Mouse (Mus musculus) small intestine, adult 2 months (tissue): ENCODE results near the gene Prkca. TPM values are rescaled to one million over a fixed set of nuclear protein-coding genes. Genes with fewer than 3 reads are reported as not detected.

Source experiments
- H3K27ac ChIP-seq: fragments of 200-500 bp; 2 replicates; pipeline ENCODE4 v1.5.1; 2012; ENCODE audit warnings: low read depth, low read length, control low read depth, inconsistent platforms; ENCODE audit not compliant: insufficient read depth
- H3K27me3 ChIP-seq: fragments of 200-500 bp; 2 replicates; pipeline ENCODE4 v1.6.1; 2012; ENCODE audit warnings: mild to moderate bottlenecking, moderate library complexity, low read length, inconsistent platforms; ENCODE audit not compliant: control insufficient read depth, insufficient read depth
- H3K36me3 ChIP-seq: fragments of 200-500 bp; 2 replicates; pipeline ENCODE4 v1.6.1; 2012; ENCODE audit warnings: mild to moderate bottlenecking, low read length, control low read depth, inconsistent platforms; ENCODE audit not compliant: control insufficient read depth, insufficient read depth
- H3K4me1 ChIP-seq: fragments of 200-500 bp; 2 replicates; pipeline ENCODE4 v1.6.1; 2012; ENCODE audit warnings: low read length, inconsistent platforms, mixed read lengths; ENCODE audit not compliant: control insufficient read depth, insufficient read depth, insufficient read length
- H3K4me3 ChIP-seq: fragments of 200-500 bp; 2 replicates; pipeline ENCODE4 v1.5.1; 2012; ENCODE audit warnings: low read depth, mild to moderate bottlenecking, control low read depth, inconsistent platforms, low read length, moderate library complexity
- CTCF ChIP-seq: fragments of 200-500 bp; IDR thresholded peaks from 2 replicates; pipeline ENCODE4 v1.5.1; 2012; ENCODE audit warnings: low read depth, mild to moderate bottlenecking, control low read depth, inconsistent platforms, low read length, moderate library complexity, mixed read lengths; ENCODE audit not compliant: insufficient replicate concordance, insufficient read length; ENCODE audit errors: extremely low read depth
- POLR2A ChIP-seq: fragments of 200-500 bp; IDR thresholded peaks from 2 replicates; pipeline ENCODE4 v1.6.1; 2012; ENCODE audit warnings: low read depth, mild to moderate bottlenecking, control low read depth, inconsistent platforms, low read length, moderate library complexity
- WGBS: fragments of 180-500 bp; shearing (Covaris S2); methylation state at CpG from one replicate; pipeline ENCODE4 v1.1.7; 2018; 5-methylcytosine and 5-hydroxymethylcytosine counted together
- polyA plus RNA-seq: library from polyadenylated mRNA; depleted of rRNA; stranded (reverse); fragments of >200 nt; gene quantifications from 2 replicates; pipeline ENCODE4 v1.2.3, GENCODE M21; 2012

Prkca gene
- polyA plus RNA-seq, 1 experiment: 13.9 TPM

- Histone ChIP-seq H3K36me3 (no peaks in the 10 kb centered on the region), H3K27me3 (no peaks in the 10 kb centered on the region), H3K4me3 (no peak overlapping the region), H3K27ac (no peak overlapping the region), H3K4me1 (peaks cover 28% of the 10 kb centered on the region; the same call in 1 of the 2 replicates)
- no peak for TF ChIP-seq CTCF
- no peak for TF ChIP-seq POLR2A
- 79% methylated on average over 7 of the region's 7 CpGs for WGBS
These were observed 74.2 kb downstream of the Prkca start for GRCm38 (mm10) chr11:108269516-108269915.

DNA sequence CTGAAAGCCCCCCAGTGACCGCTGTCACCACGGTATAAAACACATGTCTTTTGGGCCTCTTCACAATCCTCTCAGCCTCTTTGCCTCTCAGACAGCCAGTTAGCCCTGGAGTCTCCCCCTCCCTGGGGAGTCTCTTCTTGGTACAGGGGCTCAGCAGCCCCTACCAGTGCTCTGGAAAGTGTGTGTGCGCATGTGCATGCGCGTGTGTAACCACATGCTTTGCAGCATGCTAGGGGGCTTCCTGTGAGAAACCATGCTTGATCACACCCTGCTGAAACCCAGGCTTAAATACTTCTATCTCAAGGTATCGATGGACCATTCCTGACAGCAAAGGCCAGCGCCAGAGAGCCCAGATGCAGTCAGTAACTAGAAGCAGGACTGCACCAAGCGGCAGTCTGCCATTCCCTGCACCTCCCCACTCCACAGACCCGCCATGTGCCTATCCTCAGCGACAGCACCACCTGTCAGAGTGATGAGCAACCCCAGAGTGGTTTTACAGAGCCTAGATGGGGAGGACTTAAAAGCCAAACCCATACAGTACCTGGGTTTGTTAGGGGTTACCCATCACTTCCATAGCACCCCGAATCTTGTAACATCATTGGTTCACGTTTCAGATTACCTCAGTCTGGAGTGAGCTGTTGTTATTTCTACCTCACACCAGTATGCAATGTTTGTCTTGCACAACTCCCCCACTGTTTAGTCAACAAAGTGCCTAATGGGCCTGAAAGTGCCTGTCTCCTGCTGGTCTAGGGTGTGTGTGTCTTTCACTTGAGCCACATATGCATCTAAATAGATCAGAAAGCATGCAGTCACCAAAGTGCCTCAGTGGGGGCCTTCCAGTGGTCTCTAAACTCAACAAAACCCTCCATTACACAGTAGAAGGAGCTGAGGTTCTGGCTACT lies 75.1 kb downstream of the Prkca start:
- Histone ChIP-seq H3K27ac (no peak overlapping the region), H3K4me3 (no peak overlapping the region), H3K4me1 (peaks cover 28% of the 10 kb centered on the region), H3K27me3 (no peaks in the 10 kb centered on the region), H3K36me3 (no peaks in the 10 kb centered on the region)
- TF ChIP-seq CTCF (no peak), POLR2A (no peak)
- 82% methylated on average over 12 of the region's 12 CpGs for WGBS

GRCm38 (mm10) chr11:108267825-108268224 lies 75.9 kb downstream of the Prkca start:
- H3K4me1 ChIP-seq: peaks cover 24% of the 10 kb centered on the region
- TF ChIP-seq POLR2A (no peak), CTCF (no peak)
- H3K4me3 ChIP-seq: no peak overlapping the region
- no peak overlapping the region for H3K27ac ChIP-seq
- H3K36me3 ChIP-seq: no peaks in the 10 kb centered on the region
- no peaks in the 10 kb centered on the region for H3K27me3 ChIP-seq
- WGBS: 79% methylated on average over 7 of the region's 7 CpGs

- Histone ChIP-seq H3K27ac (no peak overlapping the region), H3K4me1 (peaks cover 18% of the 10 kb centered on the region), H3K4me3 (no peak overlapping the region), H3K27me3 (no peaks in the 10 kb centered on the region), H3K36me3 (no peaks in the 10 kb centered on the region)
- no peak for TF ChIP-seq CTCF
- TF ChIP-seq POLR2A: no peak
- WGBS: 83% methylated on average over 3 of the region's 3 CpGs
These were observed 76.7 kb downstream of the Prkca start for GRCm38 (mm10) chr11:108267066-108267465.

GRCm38 (mm10) chr11:108263868-108264267 lies 79.9 kb downstream of the Prkca start:
- Histone ChIP-seq H3K4me3 (no peak overlapping the region), H3K27ac (no peak overlapping the region), H3K4me1 (peaks cover 13% of the 10 kb centered on the region), H3K27me3 (no peaks in the 10 kb centered on the region), H3K36me3 (no peaks in the 10 kb centered on the region)
- no peak for TF ChIP-seq POLR2A
- no peak for TF ChIP-seq CTCF
- 28% methylated on average over 1 of the region's 1 CpGs for WGBS

DNA sequence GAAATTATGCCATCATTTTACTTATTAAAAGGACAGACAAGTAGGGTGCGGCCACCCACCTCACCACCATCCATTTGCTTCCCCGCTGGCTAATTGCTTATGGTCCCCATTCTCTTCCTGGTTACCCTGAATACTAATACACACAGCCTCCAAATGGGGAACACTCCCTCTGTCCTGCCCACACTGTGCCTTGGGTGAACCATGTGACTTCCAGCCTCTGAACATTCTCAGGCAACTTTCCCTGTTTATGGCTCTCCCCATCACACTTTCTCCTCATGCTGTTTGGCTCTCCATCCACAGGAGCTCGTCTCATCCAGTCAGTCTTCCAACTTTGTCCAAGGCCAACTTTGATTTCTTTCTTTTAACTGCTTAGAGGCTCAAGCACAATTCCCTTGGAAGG lies 80.3 kb downstream of the Prkca start:
- WGBS: 39% methylated on average over 3 of the region's 3 CpGs
- no peak overlapping the region for H3K4me3 ChIP-seq
- TF ChIP-seq POLR2A (no peak), CTCF (no peak)

GRCm38 (mm10) chr11:108261751-108262160 lies 82.0 kb downstream of the Prkca start:
- WGBS: 63% methylated on average over 7 of the region's 7 CpGs
- no peak for TF ChIP-seq CTCF
- TF ChIP-seq POLR2A: no peak
- Histone ChIP-seq H3K4me3 (no peak overlapping the region), H3K36me3 (no peaks in the 10 kb centered on the region), H3K27me3 (no peaks in the 10 kb centered on the region), H3K27ac (no peak overlapping the region), H3K4me1 (peaks cover 18% of the 10 kb centered on the region)

More for the DNA sequence above, 80.3 kb downstream of the Prkca start:
- peaks cover 13% of the 10 kb centered on the region for H3K4me1 ChIP-seq
- H3K36me3 ChIP-seq: no peaks in the 10 kb centered on the region
- no peaks in the 10 kb centered on the region for H3K27me3 ChIP-seq
- H3K27ac ChIP-seq: no peak overlapping the region
